Mouse (Mus musculus): Measurements from ENCODE around the gene Slc22a23.

- TF ChIP-seq POLR2A (IDR thresholded peaks at IDR 0.05; ENCODE audit: insufficient read depth, low read depth, low read length) (no peak), CTCF (IDR thresholded peaks at IDR 0.05) (peak; percentile 44), EP300 (IDR thresholded peaks at IDR 0.05; ENCODE audit: insufficient read depth, low read depth, low read length) (no peak)
Observed at GRCm38 (mm10) chr13:34299351-34300333, 45.3 kb downstream of the Slc22a23 start.
